Mouse (Mus musculus) mouse trophoblast stem cell (cell line): ENCODE data around the gene Afg3l1.
"Not testable (repeated sequence)": the region's sequence is repeated elsewhere in the genome, so short reads cannot be mapped to it uniquely, and the experiment has no call there.

ENCODE experiments used
- in situ Hi-C, 2 experiments: fragments of 300-500 bp; cut with MseI, MboI; formaldehyde crosslinking; loops; 2 replicates in 1 of 2; 3 replicates in 1 of 2; pipeline ENCODE4 v1.15.1; 2025

The Afg3l1 gene

DNA sequence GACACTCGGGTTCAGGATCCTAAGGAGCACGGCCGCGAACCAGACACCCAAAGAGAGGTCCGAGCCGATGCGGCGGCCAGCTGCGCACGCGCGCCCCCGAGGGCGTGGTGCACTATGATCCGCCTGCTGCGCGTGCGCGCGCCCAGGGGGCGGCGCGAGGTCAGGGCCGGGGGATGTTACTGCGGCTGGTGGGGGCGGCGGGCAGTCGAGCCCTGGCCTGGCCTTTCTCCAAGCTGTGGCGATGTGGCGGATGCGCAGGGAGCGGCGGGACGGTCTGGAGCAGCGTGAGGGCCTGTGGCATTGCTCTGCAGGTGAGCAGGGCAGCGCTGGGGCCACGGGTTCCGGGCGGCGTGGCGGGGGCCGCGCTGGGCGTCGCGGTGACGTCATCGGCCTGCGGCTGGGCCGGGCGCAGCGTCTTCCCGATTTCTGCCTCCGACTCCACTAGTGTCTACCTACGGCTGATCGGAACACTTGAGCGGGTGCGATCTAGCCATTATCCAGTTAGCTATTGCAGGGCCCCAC lies at the start of gene Afg3l1:
Gene Afg3l1 (plus strand): TSS at position 167 of the 522 bp plus-strand sequence.
- in situ Hi-C loops: no loop called here

GRCm38 (mm10) chr8:123428343-123428893 lies 49.3 kb upstream of the Afg3l1 start:
- in situ Hi-C loops: no loop called here

DNA sequence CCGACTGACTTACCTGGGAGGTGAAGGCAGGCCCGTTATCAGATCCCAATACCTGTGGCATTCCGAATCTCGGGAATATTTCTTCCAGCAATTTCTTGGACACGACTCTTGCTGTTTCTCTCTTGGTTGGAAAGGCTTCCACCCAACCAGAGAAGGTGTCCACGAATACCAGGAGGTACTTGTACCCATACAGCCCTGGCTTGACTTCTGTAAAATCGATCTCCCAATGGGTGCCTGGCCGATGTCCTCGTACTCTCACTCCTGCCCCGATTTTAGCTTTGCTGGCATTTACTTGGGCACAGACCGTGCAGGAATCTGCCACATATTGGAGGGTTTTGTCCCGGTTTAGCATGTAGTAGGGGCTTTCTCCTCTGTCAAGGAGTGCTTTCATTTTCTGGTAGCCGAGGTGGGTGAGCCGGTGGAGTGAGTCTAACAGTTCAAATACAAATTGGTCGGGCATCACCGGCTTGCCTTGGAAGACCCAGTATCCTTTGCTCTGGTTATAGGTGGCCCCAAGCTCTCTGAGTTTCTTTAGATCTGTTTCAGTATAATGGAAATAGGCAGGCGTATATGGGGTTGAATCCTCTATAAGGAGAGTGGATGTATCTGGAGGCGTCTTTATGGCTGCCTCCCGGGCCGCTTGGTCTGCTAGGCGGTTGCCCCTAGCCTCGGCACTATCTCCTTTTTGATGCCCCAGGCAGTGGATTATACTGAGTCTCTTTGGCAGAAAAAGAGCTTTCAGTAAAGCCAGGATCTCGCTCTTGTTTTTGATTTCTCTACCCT lies 48.6 kb upstream of the Afg3l1 start:
- in situ Hi-C loops: no loop called here

- in situ Hi-C loops: not testable (repeated sequence)
Measured at GRCm38 (mm10) chr8:123429722-123430013, 48.0 kb upstream of the Afg3l1 start.

- in situ Hi-C loops: not testable (repeated sequence)
Measured at GRCm38 (mm10) chr8:123430936-123431335, 46.8 kb upstream of the Afg3l1 start.

- in situ Hi-C loops: no loop called here
Measured at GRCm38 (mm10) chr8:123431616-123432365, 45.9 kb upstream of the Afg3l1 start.

GRCm38 (mm10) chr8:123432381-123432780 lies 45.3 kb upstream of the Afg3l1 start:
- in situ Hi-C loops: no loop called here

DNA sequence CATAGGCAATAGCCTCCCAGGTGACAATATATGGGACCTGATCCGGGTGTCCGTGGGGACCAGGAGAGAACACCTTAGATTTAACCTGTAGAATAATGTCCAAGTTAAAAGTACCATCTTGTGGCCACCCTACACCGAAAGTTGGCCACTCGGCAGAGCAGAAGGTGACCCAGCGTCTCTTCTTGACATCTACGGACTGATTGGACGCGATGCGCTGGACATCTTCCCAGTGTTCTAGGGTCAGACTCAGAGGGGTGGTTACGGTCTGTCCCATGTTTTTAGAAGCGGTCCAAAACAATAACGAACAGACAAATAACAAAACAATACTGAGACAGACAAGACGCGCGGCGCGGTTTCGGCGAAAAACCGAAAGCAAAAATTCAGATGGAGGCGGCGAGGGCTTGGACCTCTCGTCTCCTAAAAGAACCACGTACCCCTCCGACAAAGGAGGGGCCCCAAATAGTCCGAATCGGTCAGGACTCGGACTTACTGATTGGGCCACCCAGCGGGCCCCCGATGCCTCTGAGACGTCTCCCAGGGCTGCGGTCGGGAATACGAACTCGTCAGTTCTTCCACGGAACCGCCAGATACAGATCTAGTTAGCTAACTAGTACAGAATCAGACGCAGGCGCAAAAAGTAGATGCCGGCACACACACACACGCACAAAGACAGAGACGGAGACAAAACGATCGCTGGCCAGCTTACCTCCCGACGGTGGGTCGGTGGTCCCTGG lies 44.3 kb upstream of the Afg3l1 start:
- in situ Hi-C loops: not testable (repeated sequence)

DNA sequence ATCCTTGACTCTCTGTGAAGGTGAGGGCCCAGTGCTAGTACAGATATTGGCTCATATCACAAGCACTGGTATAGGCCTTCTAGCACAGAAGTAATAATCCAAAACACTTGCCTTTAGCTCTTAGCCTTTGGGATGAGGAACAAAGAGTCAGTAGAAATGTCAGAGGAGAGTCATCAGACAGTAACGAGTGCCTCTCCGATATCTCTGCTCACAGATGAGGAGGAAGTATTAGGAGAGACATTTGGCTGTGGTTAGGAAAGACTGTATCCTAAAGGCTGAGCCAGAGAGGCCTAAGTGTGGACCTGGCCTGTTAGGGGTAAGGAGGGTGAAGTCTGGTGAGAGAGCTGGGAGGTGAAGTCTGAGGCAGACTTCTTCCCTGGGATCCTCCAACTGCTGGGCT lies 35.9 kb upstream of the Afg3l1 start:
- in situ Hi-C loops: no loop called here

DNA sequence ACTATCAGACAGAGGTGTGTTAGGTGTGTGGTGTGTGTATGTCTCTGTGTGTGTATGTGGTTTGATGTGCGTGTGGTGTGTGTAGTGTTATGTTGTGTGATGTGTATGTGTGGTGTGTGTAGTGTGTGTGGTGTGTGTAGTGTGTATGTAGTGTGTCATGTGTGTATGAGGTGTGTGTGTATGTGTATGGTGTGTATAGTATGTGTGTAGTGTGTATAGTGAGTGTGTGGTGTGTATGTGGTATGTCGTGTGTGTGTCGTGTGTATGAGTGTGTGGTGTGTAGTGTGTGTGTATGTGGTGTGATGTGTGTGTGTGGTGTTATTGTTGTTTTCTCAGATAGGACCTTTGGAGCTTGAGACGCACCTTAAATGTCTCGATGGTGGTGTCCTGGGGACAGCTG lies 35.4 kb upstream of the Afg3l1 start:
- in situ Hi-C loops: no loop called here

DNA sequence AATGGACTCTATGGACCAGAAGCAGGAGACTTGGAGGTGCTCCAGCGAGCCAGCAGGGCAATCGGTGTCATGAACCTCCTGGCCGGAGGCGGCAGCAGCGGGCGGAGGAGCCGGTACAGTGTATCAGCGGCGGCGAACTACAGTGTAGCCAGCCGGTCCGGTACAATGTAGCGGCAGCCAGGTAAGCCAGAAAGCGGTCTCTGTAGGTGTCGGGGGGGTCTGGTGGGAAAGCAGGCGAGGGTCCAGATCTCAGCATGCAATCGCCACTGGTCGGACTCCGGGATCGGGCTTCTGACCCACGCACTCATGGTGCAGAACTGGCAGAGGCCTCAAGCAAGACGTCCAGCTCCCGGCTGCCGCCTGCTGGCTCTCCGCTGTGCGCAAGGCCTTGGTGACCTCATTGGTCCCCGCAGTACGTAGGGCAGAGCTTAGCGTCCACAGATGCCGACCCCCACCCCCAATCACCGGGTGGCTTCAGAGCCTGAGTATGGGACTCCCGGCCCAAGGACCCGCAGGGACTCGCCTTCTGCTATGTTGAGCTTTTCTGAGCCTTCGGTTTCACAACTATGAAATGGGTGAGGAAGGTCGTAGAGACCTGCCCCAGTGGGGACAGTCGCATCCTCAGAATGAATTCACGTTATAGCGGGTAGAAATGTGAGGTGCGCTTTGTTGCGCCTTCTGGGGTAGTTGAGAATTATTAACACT lies 34.7 kb upstream of the Afg3l1 start:
- in situ Hi-C loops: no loop called here

GRCm38 (mm10) chr8:123443576-123443921 lies 34.2 kb upstream of the Afg3l1 start:
- in situ Hi-C loops: no loop called here

GRCm38 (mm10) chr8:123444131-123444530 lies 33.6 kb upstream of the Afg3l1 start:
- in situ Hi-C loops: no loop called here

DNA sequence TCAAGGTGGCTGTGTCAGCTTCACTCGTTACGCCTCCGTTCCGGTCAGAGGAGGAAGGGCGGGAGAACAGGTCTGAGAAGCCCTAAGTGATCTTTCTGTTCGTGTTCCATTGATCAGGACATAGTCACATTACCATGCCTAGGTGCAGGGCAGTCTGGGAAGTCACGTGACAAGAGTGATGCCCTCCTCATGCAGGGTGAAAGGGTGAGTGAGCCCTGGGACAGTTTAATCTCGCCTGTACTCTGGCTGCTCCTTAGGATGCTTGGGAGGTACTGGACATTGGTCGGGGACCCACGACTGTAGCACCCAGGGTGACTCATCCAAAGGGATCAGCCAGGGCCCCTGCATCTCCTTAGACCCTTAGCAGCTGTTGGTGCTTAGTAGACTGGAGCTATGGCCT lies 31.7 kb upstream of the Afg3l1 start:
- in situ Hi-C loops: no loop called here

GRCm38 (mm10) chr8:123446799-123447198 lies 30.9 kb upstream of the Afg3l1 start:
- in situ Hi-C loops: no loop called here

DNA sequence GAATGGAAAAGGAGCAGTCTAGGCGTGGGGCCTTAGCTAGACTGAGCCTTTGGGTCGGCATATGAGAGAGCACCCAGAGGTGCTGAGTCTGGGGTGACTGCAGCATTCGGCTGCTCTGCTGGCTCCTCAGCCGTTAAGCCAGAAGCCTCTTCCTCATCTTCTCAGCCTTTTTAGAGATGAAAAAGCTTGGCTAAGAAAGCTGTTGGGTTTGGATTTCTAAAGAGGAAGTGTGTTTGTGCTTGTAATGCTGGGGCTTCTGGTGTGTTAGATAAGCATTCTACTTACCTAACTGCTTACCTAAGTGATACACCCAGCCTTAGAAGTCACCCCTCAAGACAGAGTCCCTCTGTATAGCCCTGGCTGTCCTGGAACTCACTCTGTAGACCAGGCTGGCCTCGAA lies 26.9 kb upstream of the Afg3l1 start:
- in situ Hi-C loops: no loop called here

GRCm38 (mm10) chr8:123451747-123452146 lies 26.0 kb upstream of the Afg3l1 start:
- in situ Hi-C loops: not testable (repeated sequence)

DNA sequence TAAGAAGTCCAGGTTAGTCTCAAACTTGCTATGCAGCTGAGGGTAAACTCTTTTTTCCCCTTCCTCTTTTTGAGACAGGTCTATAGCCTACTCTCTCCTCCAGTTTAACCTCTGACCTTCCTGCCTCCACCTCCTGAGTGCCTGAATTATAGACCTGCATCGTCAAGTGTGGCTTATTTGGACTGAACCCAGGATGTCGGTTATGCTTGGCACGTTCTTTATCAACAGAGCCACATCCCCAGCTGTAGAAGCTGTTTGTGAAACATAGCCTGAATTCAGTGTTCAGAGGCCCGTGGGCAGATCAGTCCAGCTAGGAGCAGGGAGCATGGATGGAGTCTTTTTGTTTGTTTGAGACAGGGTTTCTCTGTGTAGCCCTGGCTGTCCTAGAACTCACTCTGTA lies 25.6 kb upstream of the Afg3l1 start:
- in situ Hi-C loops: no loop called here

DNA sequence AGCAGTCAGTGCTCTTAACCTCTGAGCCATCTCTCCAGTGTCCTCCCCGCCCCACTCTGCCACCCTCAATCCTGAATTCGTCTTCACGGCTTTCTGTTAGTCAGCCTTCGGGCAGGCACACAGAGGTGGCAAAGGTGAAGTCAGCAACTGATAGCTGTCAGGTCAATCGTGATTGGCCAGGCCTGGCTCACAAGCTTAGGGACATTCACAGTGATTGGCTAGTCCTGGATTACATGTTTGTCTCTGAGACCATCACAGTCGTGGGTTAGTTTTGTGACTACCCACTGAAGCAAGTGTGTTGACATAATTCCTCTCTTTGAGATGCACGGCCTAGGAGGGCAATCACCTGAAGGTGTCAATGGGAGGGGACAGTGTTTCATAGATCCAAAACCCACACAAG lies 24.4 kb upstream of the Afg3l1 start:
- in situ Hi-C loops: no loop called here

GRCm38 (mm10) chr8:123453951-123454350 lies 23.8 kb upstream of the Afg3l1 start:
- in situ Hi-C loops: no loop called here

GRCm38 (mm10) chr8:123454559-123454958 lies 23.1 kb upstream of the Afg3l1 start:
- in situ Hi-C loops: no loop called here

DNA sequence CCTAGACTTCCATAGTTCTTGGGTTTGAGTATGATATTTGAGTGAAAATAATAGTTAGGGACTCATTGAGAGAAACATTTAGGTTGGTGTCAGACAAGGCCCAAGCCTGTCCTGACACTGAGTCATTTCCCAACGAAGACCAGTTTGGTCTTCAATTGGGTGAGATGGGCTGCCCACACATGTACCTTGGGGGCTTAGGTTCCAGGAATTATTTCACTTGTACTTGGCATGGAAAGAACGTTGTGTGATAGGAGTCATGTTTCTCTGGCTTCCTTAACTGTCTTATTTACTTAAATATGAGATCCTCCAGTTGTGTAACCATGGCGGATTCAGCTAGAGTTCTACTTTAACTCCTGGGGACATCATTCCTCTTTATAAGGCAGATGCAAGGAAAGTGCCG lies 14.1 kb upstream of the Afg3l1 start:
- in situ Hi-C loops: no loop called here
